In genomic region chr13:63153397-63153796, GRCm38 (mm10) we compare ENCODE assay signal across 11 mouse cellular contexts.
DNase-seq lines count a peak whose midpoint lies in the region; ATAC-seq lines count a peak whose summit lies in the region.
"Had no signal": no experiment of that assay in that cellular context is flagged by ENCODE, and none has a peak within 500 bp of the region (broad histone marks: within the 10 kb centered on the region; RNA-seq: fewer than 3 reads in every experiment).

No protein-coding gene starts in this region.

- no peak overlapping the region for H3K4me3 ChIP-seq in midbrain, embryonic 16.5 days (ENCODE audit: low read depth, low read length)
- H3K4me3 ChIP-seq in midbrain, embryonic 14.5 days (replicated peaks; ENCODE audit: low read depth, low read length) = no peak overlapping the region
- H3K4me3 ChIP-seq: neural tube, embryonic 12.5 days had no signal

- intact Hi-C loops in left cerebral cortex, postnatal 36 days (cut with DNase I) = no loop called here

- H3K27me3 ChIP-seq in midbrain, embryonic 16.5 days (ENCODE audit: control insufficient read depth, insufficient read depth, low read depth, low read length) = no peaks in the 10 kb centered on the region
- H3K27me3 ChIP-seq in midbrain, embryonic 14.5 days (ENCODE audit: control insufficient read depth, insufficient read depth, low read length) = no peaks in the 10 kb centered on the region
- H3K27me3 ChIP-seq: neural tube, embryonic 12.5 days; Patski had no signal

- H3K9ac ChIP-seq in midbrain, embryonic 16.5 days (ENCODE audit: low read depth, low read length) = no peak overlapping the region
- no peak overlapping the region for H3K9ac ChIP-seq in midbrain, embryonic 14.5 days (replicated peaks; ENCODE audit: low read length)
- H3K9ac ChIP-seq: neural tube, embryonic 12.5 days had no signal

- no peaks in the 10 kb centered on the region for H3K9me3 ChIP-seq in midbrain, embryonic 16.5 days (replicated peaks; ENCODE audit: control insufficient read depth, low read length, poor library complexity, severe bottlenecking)
- H3K9me3 ChIP-seq in midbrain, embryonic 14.5 days (ENCODE audit: control insufficient read depth, low read length) = no peaks in the 10 kb centered on the region
- H3K9me3 ChIP-seq: neural tube, embryonic 12.5 days had no signal

- no peak overlapping the region for H3K4me2 ChIP-seq in midbrain, embryonic 16.5 days (ENCODE audit: low read length)
- no peak overlapping the region for H3K4me2 ChIP-seq in midbrain, embryonic 14.5 days (ENCODE audit: low read length)
- H3K4me2 ChIP-seq: neural tube, embryonic 12.5 days had no signal

- WGBS in midbrain, embryonic 16.5 days = 51% methylated on average over 2 of the region's 2 CpGs
- 56% methylated on average over 2 of the region's 2 CpGs for WGBS in midbrain, embryonic 14.5 days

- peak; percentile 48; the same call in 1 of the 2 replicates for ATAC-seq in midbrain, embryonic 16.5 days
- no peak for ATAC-seq in midbrain, embryonic 14.5 days (ENCODE audit: low FRiP score, low TSS enrichment)
- ATAC-seq: Patski had no signal

- DNase-seq in adrenal gland, adult 2 months = peak; percentile 34
- DNase-seq in adrenal gland, postnatal 36 days = no peak
- no peak for DNase-seq in midbrain, embryonic 14.5 days
- DNase-seq in kidney, postnatal 14 days = peak; percentile 72
- peak; percentile 31 to 53 for DNase-seq in lung, postnatal 4 days
- no peak for DNase-seq in right cerebral cortex, postnatal 36 days (ENCODE audit: low spot score in 2 of 2)
- no peak for DNase-seq in left cerebral cortex, postnatal 36 days (ENCODE audit: low spot score in 2 of 2)
- DNase-seq: layer of hippocampus, postnatal 36 days had no signal

- H3K27ac ChIP-seq in midbrain, embryonic 16.5 days (ENCODE audit: low read length) = no peak overlapping the region
- no peak overlapping the region for H3K27ac ChIP-seq in midbrain, embryonic 14.5 days (replicated peaks; ENCODE audit: low read depth, low read length)
- H3K27ac ChIP-seq: neural tube, embryonic 12.5 days had no signal

- H3K4me1 ChIP-seq in midbrain, embryonic 16.5 days (ENCODE audit: control insufficient read depth, insufficient read depth, low read length) = peaks cover 9% of the 10 kb centered on the region; the same call in 1 of the 2 replicates
- H3K4me1 ChIP-seq in midbrain, embryonic 14.5 days (ENCODE audit: control insufficient read depth, insufficient read depth, low read length) = no peaks in the 10 kb centered on the region
- H3K4me1 ChIP-seq: neural tube, embryonic 12.5 days had no signal

- H3K36me3 ChIP-seq in midbrain, embryonic 16.5 days (ENCODE audit: control insufficient read depth, insufficient read depth, low read length) = no peaks in the 10 kb centered on the region
- no peaks in the 10 kb centered on the region for H3K36me3 ChIP-seq in midbrain, embryonic 14.5 days (ENCODE audit: control insufficient read depth, insufficient read depth, low read length)

Comparison
In these comparisons a context has a peak if more than half of its experiments do, and no peak if none do; other contexts are left out.
1. DNase-seq: peak in adrenal gland, adult 2 months (single experiment), kidney, postnatal 14 days (single experiment) and lung, postnatal 4 days (2 of 2); none in adrenal gland, postnatal 36 days (0 of 2), midbrain, embryonic 14.5 days (single experiment), right cerebral cortex, postnatal 36 days (0 of 2) and left cerebral cortex, postnatal 36 days (0 of 2).